Mouse (Mus musculus): ENCODE measurements at regions not wholly inside any gene's neighbourhood (a gene's known extent, or its start where the extent isn't known, plus 50 kb on each side); places are given as distances from the start of the nearest gene placed in this dataset.

GRCm38 (mm10) chr4:71187801-71188200 lies 570.0 kb downstream of the Gm11232 start:
- no peak overlapping the region for H3K4me3 ChIP-seq (ENCODE audit: control insufficient read depth, insufficient read depth, low read length)
- H3K36me3 ChIP-seq (ENCODE audit: control insufficient read depth, insufficient read depth, low read length), result no peaks in the 10 kb centered on the region
- no peak for DNase-seq
- H3K27me3 ChIP-seq (ENCODE audit: control insufficient read depth, insufficient read depth, low read length), result no peaks in the 10 kb centered on the region
- WGBS, result 69% methylated on average over 1 of the region's 1 CpGs
- no peak overlapping the region for H3K27ac ChIP-seq (ENCODE audit: control insufficient read depth, insufficient read depth, low read length)
- no peaks in the 10 kb centered on the region for H3K4me1 ChIP-seq (replicated peaks; ENCODE audit: control insufficient read depth, insufficient read depth, low read length)
- TF ChIP-seq POLR2A (IDR thresholded peaks at IDR 0.05; ENCODE audit: control insufficient read depth, extremely low read depth, insufficient read depth, low read length, poor library complexity), result no peak

- 64% methylated on average over 2 of the region's 2 CpGs for WGBS
- H3K27ac ChIP-seq (ENCODE audit: control insufficient read depth, insufficient read depth, low read length), result no peak overlapping the region
- H3K4me3 ChIP-seq (ENCODE audit: control insufficient read depth, insufficient read depth, low read length), result no peak overlapping the region
- DNase-seq, result no peak
- TF ChIP-seq CTCF (IDR thresholded peaks at IDR 0.05; ENCODE audit: borderline replicate concordance, control insufficient read depth, extremely low read depth, insufficient read depth, low read length, poor library complexity) (no peak), POLR2A (IDR thresholded peaks at IDR 0.05; ENCODE audit: control insufficient read depth, extremely low read depth, insufficient read depth, low read length, poor library complexity) (no peak)
- no peaks in the 10 kb centered on the region for H3K27me3 ChIP-seq (ENCODE audit: control insufficient read depth, insufficient read depth, low read length)
- no peaks in the 10 kb centered on the region for H3K36me3 ChIP-seq (ENCODE audit: control insufficient read depth, insufficient read depth, low read length)
- H3K4me1 ChIP-seq (replicated peaks; ENCODE audit: control insufficient read depth, insufficient read depth, low read length), result no peaks in the 10 kb centered on the region
These were observed 580.1 kb downstream of the Gm11232 start for GRCm38 (mm10) chr4:71177661-71178060.

DNA sequence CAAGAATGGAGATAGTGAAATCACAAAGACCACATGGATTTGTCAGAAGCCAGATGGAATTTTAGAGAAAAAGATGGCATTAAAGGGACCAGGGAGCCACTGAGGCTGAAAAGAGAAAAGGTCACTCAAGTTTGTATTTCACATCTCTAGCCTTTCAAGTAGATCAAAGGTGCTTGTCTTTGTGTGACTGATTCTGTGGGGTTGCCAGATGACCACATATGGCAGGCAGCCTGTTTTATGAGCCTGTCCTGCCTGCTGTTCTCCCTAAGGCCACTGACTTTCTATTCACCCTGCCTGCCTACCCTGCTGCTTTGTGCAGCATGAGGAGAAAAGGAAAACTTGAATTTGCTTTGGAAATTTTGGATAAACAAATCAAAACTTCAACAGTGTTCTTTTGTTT lies 592.0 kb downstream of the Gm11232 start:
- Histone ChIP-seq H3K4me1 (replicated peaks; ENCODE audit: control insufficient read depth, insufficient read depth, low read length) (no peaks in the 10 kb centered on the region), H3K27me3 (ENCODE audit: control insufficient read depth, insufficient read depth, low read length) (no peaks in the 10 kb centered on the region), H3K36me3 (ENCODE audit: control insufficient read depth, insufficient read depth, low read length) (no peaks in the 10 kb centered on the region), H3K4me3 (ENCODE audit: control insufficient read depth, insufficient read depth, low read length) (no peak overlapping the region), H3K27ac (ENCODE audit: control insufficient read depth, insufficient read depth, low read length) (no peak overlapping the region)
- TF ChIP-seq CTCF (IDR thresholded peaks at IDR 0.05; ENCODE audit: borderline replicate concordance, control insufficient read depth, extremely low read depth, insufficient read depth, low read length, poor library complexity) (no peak), POLR2A (IDR thresholded peaks at IDR 0.05; ENCODE audit: control insufficient read depth, extremely low read depth, insufficient read depth, low read length, poor library complexity) (no peak)
- DNase-seq, result no peak

GRCm38 (mm10) chr4:71131670-71132317 lies 597.0 kb upstream of the Megf9 start:
- TF ChIP-seq POLR2A (IDR thresholded peaks at IDR 0.05; ENCODE audit: control insufficient read depth, extremely low read depth, insufficient read depth, low read length, poor library complexity) (no peak), CTCF (IDR thresholded peaks at IDR 0.05; ENCODE audit: borderline replicate concordance, control insufficient read depth, extremely low read depth, insufficient read depth, low read length, poor library complexity) (no peak)
- Histone ChIP-seq H3K4me3 (ENCODE audit: control insufficient read depth, insufficient read depth, low read length) (no peak overlapping the region), H3K4me1 (replicated peaks; ENCODE audit: control insufficient read depth, insufficient read depth, low read length) (no peaks in the 10 kb centered on the region), H3K27me3 (ENCODE audit: control insufficient read depth, insufficient read depth, low read length) (no peaks in the 10 kb centered on the region), H3K27ac (ENCODE audit: control insufficient read depth, insufficient read depth, low read length) (no peak overlapping the region), H3K36me3 (ENCODE audit: control insufficient read depth, insufficient read depth, low read length) (no peaks in the 10 kb centered on the region)
- DNase-seq, result no peak
- WGBS, result 80% methylated on average over 1 of the region's 1 CpGs

- TF ChIP-seq CTCF (IDR thresholded peaks at IDR 0.05; ENCODE audit: borderline replicate concordance, control insufficient read depth, extremely low read depth, insufficient read depth, low read length, poor library complexity), result no peak
- TF ChIP-seq POLR2A (IDR thresholded peaks at IDR 0.05; ENCODE audit: control insufficient read depth, extremely low read depth, insufficient read depth, low read length, poor library complexity), result no peak
- Histone ChIP-seq H3K4me3 (ENCODE audit: control insufficient read depth, insufficient read depth, low read length) (no peak overlapping the region), H3K4me1 (replicated peaks; ENCODE audit: control insufficient read depth, insufficient read depth, low read length) (no peaks in the 10 kb centered on the region), H3K27ac (ENCODE audit: control insufficient read depth, insufficient read depth, low read length) (no peak overlapping the region), H3K27me3 (ENCODE audit: control insufficient read depth, insufficient read depth, low read length) (no peaks in the 10 kb centered on the region), H3K36me3 (ENCODE audit: control insufficient read depth, insufficient read depth, low read length) (no peaks in the 10 kb centered on the region)
- no peak for DNase-seq
- 89% methylated on average over 7 of the region's 7 CpGs for WGBS
These were observed 596.3 kb upstream of the Megf9 start for GRCm38 (mm10) chr4:71130946-71131669.

GRCm38 (mm10) chr4:71129306-71129705 lies 594.5 kb upstream of the Megf9 start:
- no peak for DNase-seq
- Histone ChIP-seq H3K27ac (ENCODE audit: control insufficient read depth, insufficient read depth, low read length) (no peak overlapping the region), H3K4me1 (replicated peaks; ENCODE audit: control insufficient read depth, insufficient read depth, low read length) (no peaks in the 10 kb centered on the region), H3K36me3 (ENCODE audit: control insufficient read depth, insufficient read depth, low read length) (no peaks in the 10 kb centered on the region), H3K27me3 (ENCODE audit: control insufficient read depth, insufficient read depth, low read length) (no peaks in the 10 kb centered on the region), H3K4me3 (ENCODE audit: control insufficient read depth, insufficient read depth, low read length) (no peak overlapping the region)
- no peak for TF ChIP-seq POLR2A (IDR thresholded peaks at IDR 0.05; ENCODE audit: control insufficient read depth, extremely low read depth, insufficient read depth, low read length, poor library complexity)
- no peak for TF ChIP-seq CTCF (IDR thresholded peaks at IDR 0.05; ENCODE audit: borderline replicate concordance, control insufficient read depth, extremely low read depth, insufficient read depth, low read length, poor library complexity)
- WGBS, result 90% methylated on average over 1 of the region's 1 CpGs

Measured in thymus, adult 2 months (tissue).